Mouse (Mus musculus) myocyte (in vitro differentiated cells): Measurements from ENCODE around the gene Agbl1. TPM values are rescaled to one million over a fixed set of nuclear protein-coding genes. Genes with fewer than 3 reads are reported as not detected.

ENCODE experiments used
- H3K27me3 ChIP-seq: one replicate; pipeline ENCODE4 v1.6.1; 2011; ENCODE audit not compliant: control insufficient read depth, insufficient read depth, insufficient read length
- H3K36me3 ChIP-seq: one replicate; pipeline ENCODE4 v1.6.1; 2011; ENCODE audit not compliant: control insufficient read depth, insufficient read depth
- H3K4me2 ChIP-seq: one replicate; pipeline ENCODE4 v1.6.1; 2011; ENCODE audit warnings: low read depth, control low read depth
- H3K4me3 ChIP-seq: one replicate; pipeline ENCODE4 v1.5.1; 2011; ENCODE audit warnings: mild to moderate bottlenecking, control low read depth, moderate library complexity
- H3K79me2 ChIP-seq: one replicate; pipeline ENCODE4 v1.6.1; 2011; ENCODE audit not compliant: control insufficient read depth, insufficient read depth
- H3ac ChIP-seq: one replicate; pipeline ENCODE4 v1.6.1; 2011; ENCODE audit not compliant: control insufficient read depth, insufficient read length
- CEBPB ChIP-seq: IDR thresholded peaks from 2 replicates; pipeline ENCODE4 v1.6.1; 2011; ENCODE audit warnings: mild to moderate bottlenecking, moderate library complexity; ENCODE audit not compliant: poor library complexity, insufficient read depth, severe bottlenecking
- E2F4 ChIP-seq: IDR thresholded peaks from one replicate; pipeline ENCODE4 v1.6.1; 2011; ENCODE audit warnings: mild to moderate bottlenecking, control low read depth, moderate library complexity; ENCODE audit not compliant: insufficient read depth
- MAX ChIP-seq: IDR thresholded peaks from one replicate; pipeline ENCODE4 v1.6.1; 2011; ENCODE audit warnings: low read depth, mild to moderate bottlenecking, control low read depth
- MYOD1 ChIP-seq, 3 experiments: IDR thresholded peaks; one replicate each; pipeline ENCODE4 v1.6.1; 2011; ENCODE audit warnings: control low read depth in 2 of 3, low read depth in 2 of 3, mild to moderate bottlenecking in 2 of 3, moderate library complexity in 1 of 3; ENCODE audit not compliant: insufficient read length in 2 of 3, control insufficient read depth in 1 of 3
- MYOG ChIP-seq, 3 experiments: IDR thresholded peaks; one replicate each; pipeline ENCODE4 v1.6.1; 2011; ENCODE audit warnings: control low read depth in 2 of 3, low read depth in 2 of 3, mild to moderate bottlenecking in 2 of 3; ENCODE audit not compliant: insufficient read length in 2 of 3, control insufficient read depth in 1 of 3, insufficient read depth in 1 of 3
- POLR2A ChIP-seq: IDR thresholded peaks from one replicate; pipeline ENCODE4 v1.6.1; 2011; ENCODE audit warnings: low read depth, mild to moderate bottlenecking, control low read depth, moderate library complexity; ENCODE audit not compliant: insufficient read length
- POLR2AphosphoS2 ChIP-seq: IDR thresholded peaks from one replicate; pipeline ENCODE4 v1.6.1; 2011; ENCODE audit warnings: low read depth, control low read depth; ENCODE audit not compliant: insufficient read length
- REST ChIP-seq: IDR thresholded peaks from one replicate; pipeline ENCODE4 v1.6.1; 2011; ENCODE audit warnings: mild to moderate bottlenecking, control low read depth, moderate library complexity; ENCODE audit not compliant: insufficient read depth, insufficient read length
- SRF ChIP-seq: IDR thresholded peaks from one replicate; pipeline ENCODE4 v1.6.1; 2011; ENCODE audit warnings: low read depth; ENCODE audit not compliant: control insufficient read depth, insufficient read length
- TCF12 ChIP-seq: IDR thresholded peaks from one replicate; pipeline ENCODE4 v1.6.1; 2011; ENCODE audit warnings: mild to moderate bottlenecking, control low read depth; ENCODE audit not compliant: poor library complexity, insufficient read depth, severe bottlenecking
- TCF3 ChIP-seq: IDR thresholded peaks from one replicate; pipeline ENCODE4 v1.6.1; 2011; ENCODE audit warnings: low read depth, control low read depth; ENCODE audit not compliant: insufficient read length
- USF1 ChIP-seq: IDR thresholded peaks from one replicate; pipeline ENCODE4 v1.6.1; 2011; ENCODE audit warnings: low read depth, mild to moderate bottlenecking, control low read depth, moderate library complexity
- polyA plus RNA-seq: library from polyadenylated mRNA; unstranded; fragments of >200 nt; fragmentation: generic; extraction: Trizol; gene quantifications from one replicate; pipeline ENCODE4 v1.2.1, GENCODE M21; 2012; ENCODE audit warnings: missing spikeins

Gene Agbl1
- polyA plus RNA-seq, 1 experiment = not detected

DNA sequence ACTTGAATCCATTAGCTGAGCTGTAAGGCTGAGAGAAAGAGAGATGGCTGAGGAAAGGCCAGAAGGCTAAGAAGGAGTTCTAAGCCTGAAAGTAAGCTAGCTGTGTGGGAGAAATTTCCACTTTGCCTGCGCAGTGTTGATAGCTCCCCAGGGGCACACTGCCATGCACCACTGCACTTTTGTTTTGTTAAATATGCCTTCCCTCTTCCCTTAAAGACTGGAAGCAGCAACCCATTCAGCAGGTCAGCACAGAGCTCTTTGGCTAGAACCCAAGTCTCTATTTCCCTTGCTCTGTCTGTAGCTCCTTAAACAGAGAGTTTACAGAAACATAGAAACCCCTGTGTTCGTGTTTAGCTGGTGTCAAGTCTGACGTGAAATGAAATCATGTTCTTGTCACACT is 922.7 kb downstream of the Agbl1 start:
- TF ChIP-seq POLR2A = no peak
- no peak for TF ChIP-seq REST
- TF ChIP-seq CEBPB = no peak
- TF ChIP-seq TCF3 = no peak
- no peak for TF ChIP-seq SRF
- TF ChIP-seq MYOD1 (IDR thresholded peaks at IDR 0.05; ENCODE audit: control insufficient read depth in 1 of 3, insufficient read length in 2 of 3, low read depth in 2 of 3) = no peak
- no peak for TF ChIP-seq E2F4
- TF ChIP-seq TCF12 = no peak
- no peak for TF ChIP-seq POLR2AphosphoS2
- TF ChIP-seq MAX = no peak
- no peak for TF ChIP-seq MYOG (IDR thresholded peaks at IDR 0.05; ENCODE audit: control insufficient read depth in 1 of 3, insufficient read depth in 1 of 3, insufficient read length in 2 of 3, low read depth in 2 of 3)
- TF ChIP-seq USF1 = no peak
- Histone ChIP-seq H3K4me3 (no peak overlapping the region), H3K4me2 (no peak overlapping the region), H3ac (no peak overlapping the region), H3K79me2 (no peaks in the 10 kb centered on the region), H3K27me3 (no peaks in the 10 kb centered on the region), H3K36me3 (no peaks in the 10 kb centered on the region)

DNA sequence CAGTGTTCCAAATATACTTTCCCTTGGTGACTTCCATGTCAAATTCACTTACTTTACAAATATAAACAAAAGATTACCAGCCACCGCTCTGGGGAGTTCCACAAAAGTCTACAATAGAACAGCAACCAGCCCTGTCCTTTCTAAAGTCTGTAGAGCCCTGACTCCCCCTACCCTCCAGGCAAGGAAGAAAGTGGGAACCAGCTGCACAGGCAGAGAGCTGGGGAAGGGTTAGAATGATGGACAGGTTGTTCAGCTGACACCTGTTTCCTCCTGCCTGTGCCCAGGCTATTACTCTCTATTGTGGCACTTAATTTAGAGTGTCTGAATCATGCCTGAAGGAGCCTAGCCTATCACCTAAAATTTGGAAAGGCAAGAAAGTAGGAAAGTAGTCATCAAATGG is 923.2 kb downstream of the Agbl1 start:
- Histone ChIP-seq H3K4me2 (no peak overlapping the region), H3ac (no peak overlapping the region)

DNA sequence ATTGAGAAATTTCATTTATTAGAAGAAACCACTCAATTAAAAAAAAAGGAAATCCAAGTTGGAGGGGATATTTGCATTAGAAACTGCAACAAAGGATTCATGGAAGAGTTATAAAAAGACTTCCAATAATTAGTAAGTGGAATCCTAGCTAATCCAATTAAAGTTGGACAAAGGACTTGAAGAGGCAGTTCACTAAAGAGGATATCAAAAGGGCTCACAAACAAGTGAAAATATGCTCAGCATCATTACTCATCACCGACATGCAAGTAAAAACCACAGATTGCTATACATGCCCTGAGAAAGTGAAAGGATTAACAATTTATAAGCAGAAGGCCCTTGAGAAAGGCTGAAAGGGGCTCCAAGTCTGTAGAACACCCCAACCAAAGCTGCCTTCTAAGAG is 935.2 kb downstream of the Agbl1 start:
- no peaks in the 10 kb centered on the region for H3K79me2 ChIP-seq
- no peak overlapping the region for H3ac ChIP-seq
- H3K4me3 ChIP-seq = no peak overlapping the region
- no peaks in the 10 kb centered on the region for H3K36me3 ChIP-seq
- H3K27me3 ChIP-seq = no peaks in the 10 kb centered on the region
- no peak overlapping the region for H3K4me2 ChIP-seq
- TF ChIP-seq SRF (no peak), TCF3 (no peak), MAX (no peak)

More for the DNA sequence above, 923.2 kb downstream of the Agbl1 start:
- Histone ChIP-seq H3K4me3 (no peak overlapping the region), H3K36me3 (no peaks in the 10 kb centered on the region), H3K79me2 (no peaks in the 10 kb centered on the region), H3K27me3 (no peaks in the 10 kb centered on the region)
- TF ChIP-seq USF1 = no peak
- TF ChIP-seq POLR2A = no peak
- no peak for TF ChIP-seq SRF
- no peak for TF ChIP-seq CEBPB
- no peak for TF ChIP-seq E2F4
- TF ChIP-seq REST = no peak
- no peak for TF ChIP-seq MYOG (IDR thresholded peaks at IDR 0.05; ENCODE audit: control insufficient read depth in 1 of 3, insufficient read depth in 1 of 3, insufficient read length in 2 of 3, low read depth in 2 of 3)
- no peak for TF ChIP-seq MYOD1 (IDR thresholded peaks at IDR 0.05; ENCODE audit: control insufficient read depth in 1 of 3, insufficient read length in 2 of 3, low read depth in 2 of 3)
- TF ChIP-seq TCF12 = no peak
- TF ChIP-seq MAX = no peak
